Mouse (Mus musculus): ENCODE data around the gene Sipa1l1.
"Not testable (repeated sequence)": the region's sequence is repeated elsewhere in the genome, so short reads cannot be mapped to it uniquely, and the experiment has no call there.

The Sipa1l1 gene

GRCm38 (mm10) chr12:82476028-82476427, 306.9 kb downstream of the Sipa1l1 start:
- no peak for DNase-seq (ENCODE audit: low spot score in 2 of 2)

DNA sequence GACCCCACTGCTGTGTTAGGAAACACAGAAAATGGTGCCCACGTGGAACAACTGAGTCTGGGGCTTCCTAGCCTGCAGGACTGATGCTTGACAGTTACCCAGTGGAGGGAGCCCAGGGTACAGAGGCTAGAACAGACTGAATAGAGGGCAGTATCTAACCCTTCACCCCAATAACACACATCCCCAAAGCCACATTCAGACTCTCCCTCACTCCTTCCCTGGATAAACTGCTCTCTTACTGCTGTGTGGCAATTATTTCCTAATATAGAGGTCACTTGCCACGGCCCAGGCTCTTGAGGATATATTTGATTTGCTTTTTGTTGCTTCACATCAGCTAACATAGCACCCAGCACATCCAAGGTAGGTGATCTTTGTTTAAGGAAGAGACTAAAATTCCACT, 307.5 kb downstream of the Sipa1l1 start:
- DNase-seq (ENCODE audit: low spot score in 2 of 2) = no peak

- peak in 1 of 2 experiments; percentile 44 for DNase-seq (ENCODE audit: low spot score in 2 of 2)
Observed at GRCm38 (mm10) chr12:82477826-82478225, 308.7 kb downstream of the Sipa1l1 start.

GRCm38 (mm10) chr12:82478256-82478655, 309.1 kb downstream of the Sipa1l1 start:
- no peak for DNase-seq (ENCODE audit: low spot score in 2 of 2)

DNA sequence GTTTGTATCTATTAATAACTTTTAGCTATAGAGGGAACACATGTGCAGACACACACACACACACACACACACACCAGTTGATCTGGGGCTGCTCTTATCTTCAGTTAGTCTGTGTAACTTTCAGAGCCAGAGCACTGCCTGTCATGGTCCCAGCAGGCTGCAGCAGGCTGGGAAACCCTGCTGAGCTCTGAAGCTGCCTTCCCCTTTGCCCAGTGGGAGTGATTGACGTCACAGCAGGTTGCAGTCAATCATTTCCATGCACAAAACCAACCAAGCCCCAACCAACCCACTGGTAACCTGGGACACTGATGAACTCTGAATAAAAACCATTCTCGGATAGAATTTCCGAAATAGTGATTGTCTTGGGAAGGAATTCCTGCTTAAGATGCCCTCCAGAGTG, 310.3 kb downstream of the Sipa1l1 start:
- DNase-seq (ENCODE audit: low spot score in 2 of 2) = no peak

GRCm38 (mm10) chr12:82480425-82480824, 311.3 kb downstream of the Sipa1l1 start:
- DNase-seq (ENCODE audit: low spot score in 2 of 2) = not testable (repeated sequence)

GRCm38 (mm10) chr12:82485466-82485865, 316.3 kb downstream of the Sipa1l1 start:
- no peak for DNase-seq (ENCODE audit: low spot score in 2 of 2)

DNA sequence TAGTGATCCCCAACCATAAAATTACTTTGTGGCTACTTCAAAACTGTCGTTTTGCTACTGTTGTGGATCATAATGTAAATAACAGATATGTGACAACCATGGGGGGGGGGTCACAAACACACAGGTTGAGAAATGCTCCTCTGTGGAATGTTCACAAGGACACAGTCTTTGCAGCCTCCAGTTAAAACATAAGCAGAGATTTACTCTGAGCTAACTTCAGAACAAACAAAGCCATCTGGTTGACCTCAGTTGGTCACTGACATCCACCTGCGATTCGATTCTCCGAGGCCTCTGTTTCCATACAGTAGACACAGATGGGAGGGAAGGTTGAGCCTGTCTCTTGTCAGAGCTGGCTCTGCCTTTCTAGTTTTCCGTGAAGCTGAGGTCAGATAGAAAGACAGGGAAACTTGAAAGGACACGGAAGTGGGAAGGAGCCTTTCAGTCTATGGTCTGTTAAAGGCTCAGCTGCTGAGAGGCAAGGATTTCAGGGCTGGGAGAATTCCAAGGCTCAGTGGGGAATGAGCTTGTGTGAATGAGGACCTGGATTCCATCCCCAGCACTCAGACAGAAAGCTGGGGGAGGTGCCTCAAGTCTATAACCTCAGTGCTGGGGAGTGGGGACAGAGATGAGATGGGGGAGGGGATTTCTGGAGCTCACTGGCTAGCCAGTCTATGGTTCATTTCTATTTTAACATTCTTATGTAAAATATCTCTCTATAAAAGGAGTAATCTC, 317.9 kb downstream of the Sipa1l1 start:
- no peak for DNase-seq (ENCODE audit: low spot score in 2 of 2)

- DNase-seq (ENCODE audit: low spot score in 2 of 2) = peak in 1 of 2 experiments; percentile 46
Observed at GRCm38 (mm10) chr12:82489093-82489492, 320.0 kb downstream of the Sipa1l1 start.

DNA sequence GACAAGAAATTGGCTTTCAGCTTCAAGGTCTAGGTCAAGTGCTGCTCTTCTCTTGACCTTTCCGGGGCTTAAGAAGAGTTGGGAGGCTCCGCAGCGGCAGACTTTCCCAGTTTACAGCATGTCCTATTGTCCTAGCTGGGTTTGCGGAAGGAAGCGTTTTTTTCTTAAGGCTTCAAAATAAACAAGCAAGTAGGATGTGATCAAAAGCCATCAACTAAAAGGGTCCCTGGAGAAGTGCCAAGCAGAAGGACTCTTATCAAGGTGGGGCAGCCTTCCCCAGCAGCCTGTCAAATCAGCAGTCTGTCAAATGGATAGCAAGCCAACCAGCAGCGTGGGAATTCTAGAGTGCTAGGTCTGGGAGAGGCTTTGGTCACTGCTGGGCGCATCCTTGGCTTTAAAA, 320.5 kb downstream of the Sipa1l1 start:
- DNase-seq (ENCODE audit: low spot score in 2 of 2) = no peak

GRCm38 (mm10) chr12:82492456-82492855, 323.3 kb downstream of the Sipa1l1 start:
- no peak for DNase-seq (ENCODE audit: low spot score in 2 of 2)

- not testable (repeated sequence) for DNase-seq (ENCODE audit: low spot score in 2 of 2)
Observed at GRCm38 (mm10) chr12:82493260-82493659, 324.1 kb downstream of the Sipa1l1 start.

DNA sequence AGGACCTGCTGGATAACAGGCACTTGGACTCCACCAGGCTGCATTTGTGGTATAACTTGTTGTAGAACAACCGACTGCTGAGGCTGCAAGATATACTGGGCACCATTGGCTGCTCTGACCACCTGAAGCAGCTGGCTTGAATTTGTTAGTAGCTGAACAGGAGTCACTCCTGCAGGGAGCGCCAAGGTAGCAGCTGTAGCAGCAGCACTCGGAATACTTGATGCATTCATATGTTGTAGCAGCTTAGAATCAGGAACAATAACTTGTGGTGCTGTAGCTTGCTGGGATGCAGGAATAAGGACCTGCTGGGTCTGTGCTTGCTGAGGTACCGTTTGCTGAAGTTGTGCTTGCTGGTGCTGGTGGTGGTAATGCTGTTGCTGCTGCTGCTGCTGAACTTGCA, 326.8 kb downstream of the Sipa1l1 start:
- DNase-seq (ENCODE audit: low spot score in 2 of 2) = no peak

DNA sequence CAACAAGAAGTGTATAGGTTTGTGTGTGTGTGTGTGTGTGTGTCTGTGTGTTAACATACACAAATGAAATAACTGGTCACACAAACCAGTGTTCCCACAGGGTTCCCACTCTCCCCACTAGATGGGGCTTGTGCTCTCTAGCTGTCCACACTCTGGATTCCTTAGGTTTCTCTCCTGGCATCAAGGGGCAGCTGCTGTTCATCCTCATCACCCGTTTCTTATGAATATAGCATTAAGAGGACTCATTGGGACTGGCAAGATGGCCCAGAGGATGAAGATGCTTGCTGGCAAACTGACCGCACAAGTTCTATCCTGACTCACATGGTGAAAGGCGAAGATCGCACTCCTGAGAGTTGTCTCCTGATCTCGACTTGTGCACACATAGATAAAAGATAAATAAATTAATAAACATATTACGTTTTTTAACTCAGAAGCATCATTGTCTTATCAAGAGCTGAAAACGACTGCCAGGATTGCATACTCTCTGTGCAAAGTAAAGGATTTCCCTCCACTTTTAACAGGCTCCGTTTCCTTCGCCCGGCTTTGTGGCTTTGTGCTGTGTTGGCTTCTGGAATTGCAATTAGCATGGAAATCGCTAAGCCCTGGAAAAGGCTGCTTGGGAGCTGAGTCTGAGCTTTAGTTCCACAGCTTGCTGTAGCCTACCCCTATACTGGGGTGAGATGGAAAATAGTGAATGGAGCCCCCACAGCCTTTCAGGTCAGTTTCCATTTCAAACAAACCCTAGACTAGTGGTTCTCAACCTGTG, 328.9 kb downstream of the Sipa1l1 start:
- DNase-seq (ENCODE audit: low spot score in 2 of 2) = peak; percentile 81 to 83

DNA sequence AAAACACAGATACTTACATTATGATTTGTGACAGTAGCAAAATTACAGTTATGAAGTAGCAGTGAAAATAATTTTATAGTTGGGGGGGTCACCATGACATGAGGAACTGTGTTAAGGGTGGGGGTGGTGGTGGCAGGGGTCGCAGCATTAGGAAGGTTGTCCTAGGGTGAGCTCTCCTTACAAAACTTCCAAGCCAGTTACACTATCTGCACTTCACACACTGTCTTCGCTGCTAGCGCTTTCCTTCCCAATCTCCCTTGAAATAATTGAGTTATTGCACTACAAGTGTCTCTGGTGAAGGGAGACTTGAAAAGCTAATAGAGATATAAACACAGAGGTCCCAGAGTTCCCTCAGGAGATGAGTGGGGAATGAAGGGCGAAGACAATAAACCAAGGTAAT, 329.6 kb downstream of the Sipa1l1 start:
- DNase-seq (ENCODE audit: low spot score in 2 of 2) = no peak

DNA sequence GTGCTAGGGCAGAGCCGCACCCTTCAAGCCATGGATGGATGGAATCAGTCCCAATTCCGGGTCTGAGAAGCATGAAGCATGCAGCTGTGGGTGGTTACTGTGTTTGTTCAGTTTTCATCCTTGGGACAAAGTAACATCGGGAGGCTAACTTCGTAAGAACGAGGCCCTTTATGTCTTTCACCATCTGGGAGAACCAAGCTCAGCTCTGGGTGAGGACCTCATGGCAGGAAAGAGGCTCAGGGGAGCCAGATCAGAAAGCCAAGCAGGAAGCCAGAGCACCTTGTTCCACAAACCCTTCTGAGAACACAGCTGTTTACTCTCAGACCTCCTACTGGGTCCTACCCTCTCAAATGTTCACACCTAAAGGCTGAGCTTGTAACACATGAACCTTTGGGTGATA, 330.6 kb downstream of the Sipa1l1 start:
- DNase-seq (ENCODE audit: low spot score in 2 of 2) = no peak

All from right cerebral cortex, adult 2 months (tissue).